Mouse (Mus musculus) ovary, postnatal 36 days (tissue): ENCODE data around the gene Crot.
"Not testable (repeated sequence)": the region's sequence is repeated elsewhere in the genome, so short reads cannot be mapped to it uniquely, and the experiment has no call there.

Source experiments
- DNase-seq: peaks from one replicate; pipeline ENCODE4 v3.0.0; 2022; ENCODE audit warnings: low spot score, mixed read lengths

Gene Crot

DNA sequence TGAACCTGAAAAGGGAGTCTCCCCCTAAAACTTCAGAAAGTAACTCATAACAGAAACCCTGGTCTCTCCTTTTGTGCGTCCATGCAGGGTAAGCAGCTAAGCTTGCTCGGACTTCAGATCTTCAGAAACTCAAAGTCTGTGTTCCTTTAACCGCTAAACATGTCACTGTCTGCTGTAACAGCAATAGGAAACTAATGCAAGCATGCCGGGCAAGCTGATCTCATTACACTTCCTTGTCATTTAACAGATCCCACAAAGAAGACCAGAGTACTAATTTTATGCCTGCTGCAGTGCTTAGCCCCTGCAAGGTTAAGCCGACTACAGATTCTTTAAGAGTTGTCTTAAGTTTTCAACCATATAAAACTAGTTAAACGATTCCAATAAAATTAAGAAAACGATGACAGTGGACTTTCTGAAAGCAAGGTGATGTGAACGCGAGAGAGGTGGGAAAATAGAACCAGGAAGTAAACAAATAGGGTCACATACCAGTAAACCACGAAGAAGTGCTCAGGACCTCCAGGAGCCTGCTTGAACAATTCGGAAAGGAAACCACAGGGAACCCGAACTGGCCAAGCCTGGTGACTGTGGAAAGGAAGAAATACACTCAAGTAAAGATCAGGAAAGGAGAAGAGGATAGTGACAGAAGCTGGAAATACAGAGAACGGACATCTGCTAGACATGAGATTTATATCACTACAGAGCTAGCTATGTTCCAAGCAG, 998 bp downstream of the Crot start:
- no peak for DNase-seq

DNA sequence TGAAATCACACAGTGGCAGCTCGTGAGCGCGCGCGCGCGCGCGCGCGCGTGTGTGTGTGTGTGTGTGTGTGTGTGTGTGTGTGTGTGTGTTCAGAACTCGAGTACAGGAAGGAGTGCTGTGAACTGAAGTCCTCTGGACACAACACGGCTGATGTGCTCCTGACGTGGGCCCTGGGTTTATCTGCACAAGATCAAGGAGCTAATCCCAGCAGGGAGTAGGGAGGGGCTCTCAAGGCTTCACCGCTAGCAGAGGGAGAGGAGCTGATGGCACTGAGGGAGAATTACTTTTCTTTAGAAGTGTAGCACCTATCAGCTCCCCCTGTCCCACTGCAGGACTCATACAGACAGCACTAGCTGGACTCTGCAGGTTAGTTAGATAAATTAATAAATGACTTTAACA, 5.5 kb downstream of the Crot start:
- DNase-seq: no peak

DNA sequence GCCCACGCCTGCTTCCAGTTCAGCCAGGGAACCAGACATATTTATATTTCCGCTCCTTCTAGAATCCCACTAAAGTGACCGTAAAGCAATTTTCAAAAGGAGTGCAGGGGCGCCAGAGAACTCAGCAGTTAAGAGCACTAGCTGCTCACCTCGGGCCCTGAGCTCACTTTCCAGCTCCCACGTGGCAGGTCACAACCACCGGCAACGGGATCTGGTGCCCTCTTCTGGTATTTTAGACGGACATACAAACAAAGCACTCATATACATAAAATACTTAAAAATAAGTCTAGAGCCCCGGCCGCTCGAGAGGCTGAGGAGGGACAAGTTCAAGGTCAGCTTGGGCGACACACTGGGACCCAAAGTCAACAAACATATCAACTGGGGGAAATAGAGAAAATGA, 6.6 kb downstream of the Crot start:
- DNase-seq: no peak

- DNase-seq: no peak
Observed at GRCm38 (mm10) chr5:8987925-8988324, 9.2 kb downstream of the Crot start.

DNA sequence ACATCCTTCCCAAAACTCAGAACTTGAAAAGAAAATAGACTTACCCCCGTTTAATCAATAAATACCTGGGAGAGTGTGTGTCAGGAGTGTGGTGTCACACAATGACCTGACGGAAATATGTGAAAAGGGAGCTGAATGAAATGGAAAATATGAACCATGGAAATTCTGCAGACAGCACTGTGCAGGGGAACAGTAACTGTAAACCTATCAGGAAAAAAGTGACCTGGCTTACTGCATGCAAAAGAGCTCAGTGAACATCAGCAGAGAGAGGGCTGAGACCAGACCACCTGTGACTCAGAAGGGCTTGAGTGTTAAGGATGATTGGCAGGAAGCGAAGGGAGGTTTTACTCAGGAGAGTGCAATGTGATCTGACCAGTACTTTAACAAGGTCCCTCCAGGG, 11.7 kb downstream of the Crot start:
- DNase-seq: no peak

DNA sequence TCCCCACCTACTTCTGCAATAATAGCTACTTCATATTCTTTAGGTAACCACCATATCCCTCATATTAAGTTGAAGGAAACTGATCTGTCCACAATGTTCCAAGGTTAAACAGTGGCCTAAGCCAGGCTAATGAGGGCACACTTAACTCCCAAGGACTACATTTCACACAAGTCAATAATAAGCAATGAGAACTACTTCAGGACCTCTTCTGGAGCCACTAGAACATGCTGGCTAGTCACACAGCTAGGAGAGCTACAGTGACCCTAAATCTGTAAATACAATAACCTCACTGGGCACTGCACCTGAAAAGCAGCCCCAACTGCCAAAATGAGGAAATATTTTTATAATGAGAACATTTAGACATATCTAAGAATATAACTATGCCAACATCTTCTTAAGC, 22.4 kb downstream of the Crot start:
- DNase-seq: no peak

DNA sequence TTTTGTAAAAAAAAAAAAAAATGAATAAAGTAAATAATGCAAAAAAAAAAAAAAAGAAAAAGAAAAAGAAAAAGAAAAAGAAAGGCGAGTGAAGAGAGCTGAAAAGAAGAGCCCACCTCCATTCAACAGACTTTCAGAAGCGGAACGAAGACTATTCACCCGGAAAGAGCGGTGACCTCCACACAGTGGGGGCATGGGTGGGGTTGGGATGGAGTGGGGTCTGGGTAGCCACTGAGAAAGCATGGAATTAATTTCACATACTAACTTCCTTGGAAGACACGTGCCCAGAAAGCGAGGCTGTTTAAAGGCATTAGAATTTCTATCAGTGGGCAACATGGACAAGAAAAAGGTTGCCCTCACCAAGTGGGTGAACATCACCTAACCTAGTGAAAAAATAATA, 24.8 kb downstream of the Crot start:
- DNase-seq: no peak

DNA sequence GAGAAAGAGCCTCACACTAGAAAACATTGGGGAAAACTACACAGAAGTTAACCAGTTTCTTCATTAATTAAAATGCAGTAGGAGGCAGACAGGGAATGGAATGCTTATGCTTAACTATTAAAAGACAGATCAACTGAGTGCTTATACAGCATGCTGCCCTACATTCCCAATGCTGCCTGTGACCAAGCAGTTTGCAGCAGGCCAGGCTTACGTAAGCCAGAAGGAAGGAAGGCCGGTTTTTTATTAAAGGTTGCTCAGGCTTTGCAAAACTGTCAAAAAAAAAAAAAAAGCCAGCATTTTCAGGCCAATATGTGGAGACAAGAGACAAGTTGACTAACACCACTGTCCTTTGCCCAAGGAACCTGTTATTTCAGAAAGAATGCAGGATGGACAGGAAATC, 26.4 kb downstream of the Crot start:
- DNase-seq: no peak

DNA sequence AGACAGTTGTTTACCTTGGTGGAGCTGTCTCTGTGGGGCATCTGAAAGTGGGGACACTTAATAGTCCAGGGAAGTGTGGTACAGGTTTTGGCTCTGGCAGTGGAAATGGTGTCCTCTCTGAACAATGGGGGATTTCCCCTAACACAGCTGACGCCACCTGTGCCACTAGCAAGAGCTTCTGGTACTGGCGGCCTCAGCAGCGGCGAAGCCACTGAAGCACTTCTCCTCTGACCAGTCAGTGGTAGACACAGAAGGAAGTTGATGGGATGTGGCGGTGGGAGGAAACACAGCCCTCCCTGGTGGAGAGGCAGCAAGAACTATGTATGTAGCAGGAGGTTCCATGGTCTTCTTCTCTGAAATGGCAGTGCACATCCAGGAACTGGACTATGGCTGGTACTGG, 32.6 kb downstream of the Crot start:
- no peak for DNase-seq

- DNase-seq: no peak
Observed at GRCm38 (mm10) chr5:8960534-8960933, 36.6 kb downstream of the Crot start.

- no peak for DNase-seq
Observed at GRCm38 (mm10) chr5:8955544-8955943, 41.6 kb downstream of the Crot start.

- no peak for DNase-seq
Observed at GRCm38 (mm10) chr5:8953660-8954059, 43.5 kb downstream of the Crot start.

DNA sequence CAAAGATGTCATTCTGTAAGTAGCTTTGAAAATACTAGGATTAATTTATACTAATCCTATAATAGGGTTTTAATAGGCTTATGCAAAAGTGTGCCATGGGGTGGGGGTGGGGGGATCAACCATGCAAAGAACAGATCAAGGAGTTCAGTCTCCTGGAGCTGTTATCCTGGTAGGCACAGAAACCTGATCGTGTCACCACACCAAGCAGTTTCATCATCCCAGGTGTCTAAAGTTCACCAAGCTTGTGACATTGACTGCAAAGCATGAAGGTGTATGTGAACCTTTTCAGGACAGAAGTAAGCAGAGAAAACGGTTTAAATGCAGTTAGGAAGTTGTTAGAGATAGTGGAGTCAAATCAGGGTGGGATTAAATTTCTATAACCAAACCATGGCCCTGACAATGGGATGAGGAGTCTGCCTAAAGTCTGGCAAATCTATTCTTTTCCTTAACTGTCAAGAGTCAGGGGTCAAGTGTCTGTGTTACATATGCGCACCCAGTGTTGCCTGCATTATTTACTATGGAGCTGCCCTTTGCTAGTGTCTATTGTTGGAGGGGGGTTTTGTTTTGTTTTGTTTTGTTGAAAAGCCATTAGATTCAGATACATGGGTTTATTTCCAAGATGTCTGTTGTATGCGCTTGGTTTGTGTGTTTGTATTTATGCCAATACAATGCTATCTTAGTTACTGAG, 49.6 kb downstream of the Crot start:
- no peak for DNase-seq

- no peak for DNase-seq
Observed at GRCm38 (mm10) chr5:8943836-8944235, 53.3 kb downstream of the Crot start.

- not testable (repeated sequence) for DNase-seq
Observed at GRCm38 (mm10) chr5:8941266-8941665, 55.9 kb downstream of the Crot start.

- DNase-seq: no peak
Observed at GRCm38 (mm10) chr5:8937965-8938364, 59.2 kb downstream of the Crot start.

DNA sequence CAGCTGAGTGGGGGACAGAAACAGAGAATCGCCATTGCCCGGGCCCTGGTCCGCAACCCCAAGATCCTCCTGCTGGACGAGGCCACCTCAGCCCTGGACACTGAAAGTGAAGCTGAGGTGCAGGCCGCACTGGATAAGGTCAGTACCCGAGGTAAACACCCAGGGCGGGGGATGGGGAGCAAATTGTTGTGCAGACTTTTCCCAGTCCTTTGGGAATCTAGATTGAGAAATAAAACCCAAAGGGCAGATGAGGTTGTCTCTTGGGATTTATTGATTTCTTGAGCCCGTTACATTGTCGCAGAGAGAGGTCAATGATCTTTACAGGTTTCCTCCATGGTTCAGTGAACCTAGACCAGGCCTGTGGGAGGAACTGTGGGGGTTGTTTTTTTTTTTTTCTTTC, 68.7 kb downstream of the Crot start:
- DNase-seq: no peak

DNA sequence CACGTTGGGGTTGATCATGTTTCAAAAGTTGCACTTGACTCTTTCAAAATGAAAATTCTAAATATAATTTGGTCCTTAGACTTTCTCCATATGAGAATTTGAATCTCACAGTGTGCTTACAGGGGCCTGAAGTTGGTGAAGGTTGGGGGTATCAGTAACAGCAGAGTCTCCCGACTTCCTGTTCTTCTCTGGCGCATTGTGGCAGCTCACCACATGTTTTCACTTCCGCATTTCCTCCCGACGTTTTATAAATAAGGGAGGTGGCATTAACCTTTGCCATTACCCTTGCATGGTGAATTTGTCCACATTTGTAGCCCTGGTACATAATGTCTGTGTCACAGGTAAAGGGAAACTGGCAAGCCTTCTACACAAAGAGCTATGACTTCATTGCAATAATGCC, 80.1 kb downstream of the Crot start:
- DNase-seq: no peak

DNA sequence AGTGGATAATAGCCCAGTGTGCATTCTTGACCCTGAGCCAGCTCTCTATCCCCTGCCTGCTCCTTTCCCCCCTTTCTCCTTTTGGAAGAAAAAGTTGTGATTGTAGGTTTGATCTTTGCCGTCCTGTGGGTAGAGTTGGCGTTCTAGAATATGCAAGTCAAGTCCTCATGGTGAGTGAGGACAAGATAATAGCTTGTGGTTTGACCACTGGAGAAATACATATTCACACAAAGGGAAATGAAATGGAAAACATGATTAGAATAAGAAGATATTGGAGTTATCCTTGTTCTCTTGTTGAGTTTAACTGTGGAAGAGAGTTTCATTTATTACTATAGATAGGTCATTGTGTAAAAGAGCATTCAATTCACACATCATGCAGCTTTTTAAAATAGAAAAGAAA, 80.7 kb downstream of the Crot start:
- DNase-seq: no peak
